Mouse (Mus musculus): ENCODE results near the gene Cyyr1.

DNA sequence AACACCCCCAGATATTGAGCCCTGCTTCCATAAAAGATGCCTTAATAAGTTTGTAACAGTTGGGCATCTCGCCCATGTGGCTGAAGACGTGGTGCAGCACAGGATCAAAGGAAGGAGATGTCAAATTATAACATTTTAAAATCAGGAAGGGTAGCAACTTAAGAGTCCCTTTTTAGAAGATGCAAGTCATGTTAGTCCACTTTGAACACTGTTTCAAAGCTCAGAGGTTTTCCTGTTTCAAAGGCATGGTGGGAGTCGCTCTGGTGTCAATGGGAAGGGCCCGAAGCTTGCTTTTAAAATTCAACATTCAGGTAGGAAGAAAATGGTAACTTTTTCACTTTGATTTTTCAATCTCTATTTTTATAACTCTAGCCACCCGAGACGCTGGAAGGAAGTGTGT, 45.9 kb downstream of the Cyyr1 start:
- no peak for TF ChIP-seq CTCF (IDR thresholded peaks at IDR 0.05; ENCODE audit: low read depth, low read length)
- no peak for TF ChIP-seq POLR2A (IDR thresholded peaks at IDR 0.05; ENCODE audit: insufficient read depth, low read length)

Data from ES-Bruce4 (cell line).